In the genomic region with DNA sequence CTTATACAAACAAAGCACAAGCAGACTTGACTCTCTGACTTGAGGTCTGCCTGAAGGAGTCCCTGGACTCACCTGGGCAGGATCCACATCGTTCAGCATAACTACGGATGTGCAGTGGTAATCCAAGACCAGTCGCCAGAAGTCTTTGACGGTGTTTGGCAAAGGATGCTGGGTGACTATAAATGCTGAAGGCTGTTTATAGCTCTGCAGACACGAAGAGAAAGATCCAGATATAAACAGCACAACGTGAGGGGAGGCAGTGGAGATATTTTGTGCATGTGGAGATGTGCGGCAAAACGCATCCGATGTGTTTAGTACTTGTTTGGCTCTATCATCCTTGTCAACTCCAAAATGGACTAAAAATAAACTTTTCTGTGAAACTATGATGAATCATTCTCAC, we compare ENCODE assay signal across 25 mouse cellular contexts.
DNase-seq lines count a peak whose midpoint lies in the region; ATAC-seq and TF ChIP-seq lines count a peak whose summit lies in the region.
"Had no signal": no experiment of that assay in that cellular context is flagged by ENCODE, and none has a peak within 500 bp of the region (broad histone marks: within the 10 kb centered on the region; RNA-seq: fewer than 3 reads in every experiment).

No protein-coding gene starts in this region.

- 92% methylated on average over 9 of the region's 9 CpGs for WGBS in hindbrain, embryonic 12.5 days
- 92% methylated on average over 9 of the region's 9 CpGs for WGBS in hindbrain, embryonic 10.5 days
- WGBS in neural tube, embryonic 13.5 days = 91% methylated on average over 9 of the region's 9 CpGs
- WGBS in neural tube, embryonic 15.5 days = 86% methylated on average over 9 of the region's 9 CpGs
- WGBS in forebrain, embryonic 16.5 days = 68% methylated on average over 9 of the region's 9 CpGs
- 82% methylated on average over 9 of the region's 9 CpGs for WGBS in hindbrain, postnatal 0 days

- peak overlapping the region; percentile 52; the same call in 1 of the 2 replicates for H3K27ac ChIP-seq in hindbrain, embryonic 12.5 days
- H3K27ac ChIP-seq in hindbrain, embryonic 10.5 days = no peak overlapping the region
- H3K27ac ChIP-seq in neural tube, embryonic 13.5 days (replicated peaks) = peak overlapping the region; percentile 42; the same call in 1 of the 2 replicates
- no peak overlapping the region for H3K27ac ChIP-seq in neural tube, embryonic 15.5 days (replicated peaks)
- peak overlapping the region; percentile 71; the same call in 1 of the 2 replicates for H3K27ac ChIP-seq in forebrain, embryonic 16.5 days (ENCODE audit: low read length)
- peak overlapping the region; percentile 64; the same call in 1 of the 2 replicates for H3K27ac ChIP-seq in hindbrain, postnatal 0 days
- H3K27ac ChIP-seq: heart, embryonic 13.5 days; intestine, embryonic 15.5 days; kidney, postnatal 0 days; liver, embryonic 14.5 days had no signal

- ATAC-seq in hindbrain, embryonic 12.5 days (ENCODE audit: low FRiP score) = no peak
- ATAC-seq in neural tube, embryonic 13.5 days (ENCODE audit: low read depth) = no peak
- no peak for ATAC-seq in neural tube, embryonic 15.5 days (ENCODE audit: low FRiP score)
- ATAC-seq in forebrain, embryonic 16.5 days = no peak
- ATAC-seq in hindbrain, postnatal 0 days = no peak
- ATAC-seq: intestine, embryonic 15.5 days had no signal

- DNase-seq in hindbrain, embryonic 10.5 days (ENCODE audit: low spot score) = no peak
- DNase-seq in hindbrain, postnatal 0 days (ENCODE audit: low spot score) = no peak
- no peak for DNase-seq in kidney, adult 9 months
- DNase-seq: adrenal gland, postnatal 25 days; B cell, adult 2 months; cerebellum, adult 8-10 months; cerebellum, postnatal 25 days; gastrocnemius, postnatal 10 days; heart, postnatal 10 days; kidney, adult 2 months; kidney, postnatal 4 days; liver; lung, adult 2 months; lung, postnatal 10 days; right cerebral cortex, postnatal 4 days; thymus, postnatal 4 days had no signal

- H3K4me1 ChIP-seq in hindbrain, embryonic 12.5 days = 0 out of 2 replicates have a peak, but pooled peaks cover 2% of the 10 kb centered on the region
- peaks cover 8% of the 10 kb centered on the region; the same call in 1 of the 2 replicates for H3K4me1 ChIP-seq in hindbrain, embryonic 10.5 days (replicated peaks)
- peaks cover 23% of the 10 kb centered on the region for H3K4me1 ChIP-seq in neural tube, embryonic 13.5 days (replicated peaks)
- H3K4me1 ChIP-seq in neural tube, embryonic 15.5 days = peaks cover 9% of the 10 kb centered on the region
- peaks cover 26% of the 10 kb centered on the region for H3K4me1 ChIP-seq in forebrain, embryonic 16.5 days (replicated peaks; ENCODE audit: control insufficient read depth, insufficient read depth, low read length)
- peaks cover 14% of the 10 kb centered on the region; the same call in 1 of the 2 replicates for H3K4me1 ChIP-seq in hindbrain, postnatal 0 days (ENCODE audit: insufficient read depth, low read length)
- H3K4me1 ChIP-seq: heart, embryonic 13.5 days; intestine, embryonic 15.5 days had no signal

- H3K36me3 ChIP-seq in hindbrain, embryonic 12.5 days = 0 out of 2 replicates have a peak, but pooled peaks cover 3% of the 10 kb centered on the region
- no peaks in the 10 kb centered on the region; the same call in 1 of the 2 replicates for H3K36me3 ChIP-seq in hindbrain, embryonic 10.5 days
- no peaks in the 10 kb centered on the region for H3K36me3 ChIP-seq in neural tube, embryonic 13.5 days
- 0 out of 2 replicates have a peak, but pooled peaks cover 4% of the 10 kb centered on the region for H3K36me3 ChIP-seq in neural tube, embryonic 15.5 days
- no peaks in the 10 kb centered on the region for H3K36me3 ChIP-seq in forebrain, embryonic 16.5 days (ENCODE audit: control insufficient read depth, insufficient read depth)
- H3K36me3 ChIP-seq in hindbrain, postnatal 0 days (ENCODE audit: insufficient read depth, low read length) = peaks cover 11% of the 10 kb centered on the region; the same call in 1 of the 2 replicates
- H3K36me3 ChIP-seq: midbrain, embryonic 15.5 days had no signal

- no peak overlapping the region for H3K4me2 ChIP-seq in hindbrain, embryonic 12.5 days (replicated peaks)
- no peak overlapping the region for H3K4me2 ChIP-seq in neural tube, embryonic 13.5 days
- no peak overlapping the region for H3K4me2 ChIP-seq in neural tube, embryonic 15.5 days
- no peak overlapping the region for H3K4me2 ChIP-seq in forebrain, embryonic 16.5 days (ENCODE audit: low read length)
- H3K4me2 ChIP-seq in hindbrain, postnatal 0 days (ENCODE audit: low read depth, low read length) = no peak overlapping the region
- H3K4me2 ChIP-seq: heart, embryonic 13.5 days; intestine, embryonic 15.5 days; midbrain, embryonic 15.5 days had no signal

- TF ChIP-seq CTCF in hindbrain, postnatal 0 days (IDR thresholded peaks at IDR 0.05; ENCODE audit: low read depth) = no peak

- H3K9me3 ChIP-seq in hindbrain, embryonic 12.5 days (replicated peaks) = no peaks in the 10 kb centered on the region
- no peaks in the 10 kb centered on the region for H3K9me3 ChIP-seq in hindbrain, embryonic 10.5 days
- H3K9me3 ChIP-seq in neural tube, embryonic 13.5 days = no peaks in the 10 kb centered on the region
- no peaks in the 10 kb centered on the region for H3K9me3 ChIP-seq in neural tube, embryonic 15.5 days (replicated peaks)
- H3K9me3 ChIP-seq in forebrain, embryonic 16.5 days (ENCODE audit: control insufficient read depth, low read length) = no peaks in the 10 kb centered on the region
- no peaks in the 10 kb centered on the region for H3K9me3 ChIP-seq in hindbrain, postnatal 0 days (ENCODE audit: low read length)
- H3K9me3 ChIP-seq: heart, embryonic 13.5 days; intestine, embryonic 15.5 days; midbrain, embryonic 15.5 days had no signal

- H3K9ac ChIP-seq in hindbrain, embryonic 12.5 days = no peak overlapping the region
- H3K9ac ChIP-seq in neural tube, embryonic 13.5 days = no peak overlapping the region
- H3K9ac ChIP-seq in neural tube, embryonic 15.5 days (replicated peaks) = no peak overlapping the region
- no peak overlapping the region for H3K9ac ChIP-seq in forebrain, embryonic 16.5 days (replicated peaks; ENCODE audit: low read depth, low read length)
- no peak overlapping the region for H3K9ac ChIP-seq in hindbrain, postnatal 0 days (replicated peaks; ENCODE audit: low read length)
- H3K9ac ChIP-seq: heart, embryonic 13.5 days; intestine, embryonic 15.5 days; liver, embryonic 14.5 days; midbrain, embryonic 15.5 days had no signal

- H3K4me3 ChIP-seq in hindbrain, embryonic 12.5 days = no peak overlapping the region
- no peak overlapping the region for H3K4me3 ChIP-seq in hindbrain, embryonic 10.5 days
- H3K4me3 ChIP-seq in neural tube, embryonic 13.5 days = no peak overlapping the region
- no peak overlapping the region for H3K4me3 ChIP-seq in neural tube, embryonic 15.5 days (replicated peaks)
- no peak overlapping the region for H3K4me3 ChIP-seq in forebrain, embryonic 16.5 days (replicated peaks; ENCODE audit: low read length)
- no peak overlapping the region for H3K4me3 ChIP-seq in hindbrain, postnatal 0 days (ENCODE audit: low read length)
- H3K4me3 ChIP-seq: heart, embryonic 13.5 days; intestine, embryonic 15.5 days; midbrain, embryonic 15.5 days had no signal

- no peaks in the 10 kb centered on the region for H3K27me3 ChIP-seq in hindbrain, embryonic 12.5 days
- H3K27me3 ChIP-seq in hindbrain, embryonic 10.5 days (ENCODE audit: insufficient read depth, poor library complexity, severe bottlenecking) = no peaks in the 10 kb centered on the region
- H3K27me3 ChIP-seq in neural tube, embryonic 13.5 days = no peaks in the 10 kb centered on the region
- H3K27me3 ChIP-seq in neural tube, embryonic 15.5 days (replicated peaks) = no peaks in the 10 kb centered on the region
- no peaks in the 10 kb centered on the region for H3K27me3 ChIP-seq in forebrain, embryonic 16.5 days (replicated peaks; ENCODE audit: control insufficient read depth, insufficient read depth, low read length)
- no peaks in the 10 kb centered on the region for H3K27me3 ChIP-seq in hindbrain, postnatal 0 days (ENCODE audit: insufficient read depth, low read length)
- H3K27me3 ChIP-seq: heart, embryonic 13.5 days; intestine, embryonic 15.5 days; midbrain, embryonic 15.5 days had no signal

Comparison
In these comparisons a context has a peak if more than half of its experiments do, and no peak if none do; other contexts are left out.
1. H3K27ac ChIP-seq: peak in hindbrain, embryonic 12.5 days (single experiment), neural tube, embryonic 13.5 days (single experiment), forebrain, embryonic 16.5 days (single experiment) and hindbrain, postnatal 0 days (single experiment); none in hindbrain, embryonic 10.5 days (single experiment) and neural tube, embryonic 15.5 days (single experiment).